Mouse (Mus musculus) B cell, adult 2 months (primary cell): ENCODE data around the gene Nemp1.
A peak's percentile ranks its signal among the peaks of the same experiment; 100 is the strongest.

Experiments
- DNase-seq, 2 experiments: peaks; one replicate each; pipeline ENCODE4 v3.0.0; 2022

Gene Nemp1

DNA sequence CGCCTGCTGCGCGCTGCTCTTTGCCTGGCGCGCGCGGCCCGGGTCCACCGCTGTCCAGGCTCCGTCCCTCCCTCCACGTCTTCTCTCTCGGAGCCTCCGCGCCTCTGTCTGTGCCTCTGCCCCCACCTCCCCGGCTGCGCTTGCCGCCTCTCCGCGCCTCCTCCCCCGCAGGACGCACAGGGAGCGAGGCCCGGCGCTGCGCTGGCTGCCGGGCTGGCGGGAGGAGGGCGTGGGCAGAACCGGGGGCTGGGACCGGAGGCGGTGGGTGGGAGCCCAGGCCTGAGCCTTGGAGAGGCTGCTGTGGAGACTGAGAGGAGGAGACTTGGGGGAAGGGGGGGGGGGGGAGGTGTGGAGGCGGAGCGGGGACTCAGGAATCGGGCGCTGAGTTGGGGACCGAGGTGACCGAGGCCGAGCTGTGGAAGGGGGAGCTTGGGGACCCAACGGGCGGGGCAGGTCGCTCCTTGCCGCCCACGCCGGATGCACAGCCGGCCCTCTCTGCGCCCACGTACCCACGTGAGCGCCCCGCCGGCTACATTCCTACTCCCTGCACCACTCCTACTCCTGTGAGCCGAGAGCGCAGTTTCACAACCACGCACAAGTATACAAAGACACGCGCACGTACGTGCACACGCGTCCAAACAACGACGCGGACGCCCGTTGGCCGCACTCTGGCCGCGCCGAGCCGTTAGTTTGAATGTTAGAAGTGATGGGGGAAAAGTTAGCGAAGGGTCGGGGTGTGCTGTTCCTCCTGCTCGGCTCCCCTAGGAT lies at the start of gene Nemp1:
Gene Nemp1 (plus strand): TSS at position 401 of the 768 bp plus-strand sequence.
- DNase-seq: peak; percentile 80 to 81

- no peak for DNase-seq
Observed at GRCm38 (mm10) chr10:127617294-127617693, 49.4 kb upstream of the Nemp1 start.

GRCm38 (mm10) chr10:127618173-127618572 lies 48.5 kb upstream of the Nemp1 start:
- DNase-seq: no peak

GRCm38 (mm10) chr10:127619119-127619721 lies 47.5 kb upstream of the Nemp1 start:
- DNase-seq: no peak

DNA sequence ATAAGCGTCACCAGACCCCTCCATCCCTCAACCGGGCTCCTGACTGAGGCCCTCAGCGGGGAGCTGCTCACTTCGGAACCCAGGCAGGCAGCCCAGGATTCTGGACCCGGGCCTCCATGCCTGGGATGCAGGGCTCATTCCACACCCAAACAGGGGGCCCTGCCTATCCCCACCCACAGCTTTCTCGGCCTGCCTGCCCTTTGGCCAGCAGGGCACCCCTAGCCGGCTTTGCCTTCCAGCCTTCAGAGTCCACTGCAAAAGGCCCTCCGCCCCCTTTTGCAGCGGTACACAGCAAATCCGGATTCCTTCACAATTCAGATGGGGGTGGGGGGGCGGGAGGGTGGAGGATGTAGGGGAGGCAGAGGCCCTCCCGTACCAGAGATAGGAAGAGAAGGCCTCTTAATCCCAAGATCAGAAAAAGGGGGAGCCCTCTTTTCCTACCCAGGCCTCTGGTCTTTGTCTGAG lies 46.7 kb upstream of the Nemp1 start:
- no peak for DNase-seq

GRCm38 (mm10) chr10:127620406-127621190 lies 46.1 kb upstream of the Nemp1 start, which contains the start of gene Lrp1:
Gene Lrp1 (minus strand): TSS chr10:127621148.
- DNase-seq: no peak

DNA sequence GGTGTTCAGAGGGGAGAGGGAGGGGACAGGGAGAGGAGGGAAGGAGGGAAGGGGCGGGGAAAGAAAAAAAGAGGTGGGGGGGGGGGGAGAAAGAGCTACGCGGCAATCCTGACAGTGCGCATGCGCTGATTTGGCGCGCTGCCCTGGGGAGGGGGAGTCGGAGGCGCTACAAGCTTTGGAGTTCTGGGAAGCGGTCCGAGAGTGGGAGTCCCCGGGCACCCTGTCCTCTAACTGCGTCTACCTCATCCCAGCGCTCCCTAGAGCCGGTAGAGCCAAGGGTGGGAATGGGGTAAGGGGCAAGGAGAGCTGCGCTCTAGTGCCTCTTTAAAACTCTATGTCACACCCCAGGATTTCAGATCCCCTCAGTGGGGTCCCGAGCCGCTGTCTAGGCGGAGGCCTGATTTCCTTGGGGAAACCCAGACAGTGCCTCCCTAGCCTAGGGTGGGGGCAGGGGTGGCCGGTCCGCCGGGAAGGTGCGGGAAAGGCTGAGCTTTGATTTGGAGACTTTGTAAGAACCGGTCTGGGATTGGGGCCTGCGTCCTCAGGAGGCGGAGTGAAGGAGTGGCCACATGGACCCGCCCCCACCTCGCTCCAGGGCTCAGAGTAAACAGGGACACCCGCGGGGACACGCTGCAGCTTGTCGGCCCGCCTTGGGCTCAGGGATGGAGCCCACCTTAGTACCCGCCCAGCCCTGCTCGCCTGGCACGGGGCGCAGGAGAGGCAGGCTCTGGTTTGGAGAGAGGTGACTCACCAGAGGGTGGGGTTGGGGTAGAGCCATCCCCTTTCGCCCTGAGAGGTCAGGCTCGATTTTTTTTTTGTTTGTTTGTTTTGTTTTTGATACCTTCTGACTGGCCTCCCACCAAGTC lies 45.3 kb upstream of the Nemp1 start:
- peak; percentile 49 to 52 for DNase-seq

DNA sequence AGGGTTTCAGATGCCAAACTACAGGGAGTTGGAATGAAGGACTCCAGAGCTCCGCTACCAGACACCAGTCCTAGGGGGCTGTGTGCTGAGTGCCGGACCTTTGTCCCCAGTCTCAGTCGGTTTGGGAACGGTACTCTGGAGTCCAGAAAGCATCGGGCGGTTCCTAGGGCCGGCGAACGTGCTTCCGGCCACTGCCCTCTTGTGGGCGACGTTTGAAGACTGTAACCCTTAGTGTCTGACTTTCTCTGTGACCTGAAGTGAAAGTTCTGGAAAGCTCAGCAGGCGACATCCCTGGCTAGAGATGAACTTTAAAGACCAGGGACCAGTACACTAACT lies 44.7 kb upstream of the Nemp1 start:
- DNase-seq: peak; percentile 34 to 43

- no peak for DNase-seq
Observed at GRCm38 (mm10) chr10:127622661-127623060, 44.0 kb upstream of the Nemp1 start.

DNA sequence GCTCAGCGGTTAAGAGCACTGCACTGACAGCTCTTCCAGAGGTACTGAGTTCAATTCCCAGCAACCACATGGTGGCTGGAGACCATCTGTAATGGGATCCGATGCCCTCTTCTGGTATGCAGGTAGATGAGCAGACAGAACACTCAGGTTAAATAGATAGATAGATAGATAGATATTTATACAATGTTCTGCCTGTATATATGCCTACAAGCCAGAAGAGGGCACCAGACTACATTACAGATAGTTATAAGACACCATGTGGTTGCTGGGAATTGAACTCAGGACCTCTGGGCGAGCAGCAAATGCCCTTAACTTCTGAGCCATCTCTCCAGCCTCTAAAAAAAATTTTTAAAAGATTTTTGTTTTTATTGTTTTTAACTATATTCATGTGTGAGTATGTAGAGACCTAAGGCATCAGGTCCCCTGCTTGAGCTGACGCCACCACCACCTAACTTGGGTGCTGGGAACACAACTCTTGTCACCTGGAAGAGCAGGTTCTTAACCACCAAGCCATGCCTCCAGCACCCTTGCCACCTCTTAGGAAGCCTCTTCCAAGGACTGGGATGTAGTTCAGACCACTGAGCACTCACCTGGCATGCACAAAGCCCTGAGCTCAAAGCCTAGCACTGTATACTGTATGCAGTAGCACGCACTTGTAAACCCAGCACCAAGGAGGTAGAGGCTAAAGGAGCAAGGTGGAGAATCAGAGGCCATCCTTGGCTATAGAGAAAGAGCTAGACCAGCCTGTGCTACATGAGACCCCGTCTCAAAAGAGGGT lies 43.1 kb upstream of the Nemp1 start:
- no peak for DNase-seq

- peak; percentile 62 to 66 for DNase-seq
Observed at GRCm38 (mm10) chr10:127626433-127626832, 40.3 kb upstream of the Nemp1 start.

GRCm38 (mm10) chr10:127631261-127632214 lies 35.2 kb upstream of the Nemp1 start:
- DNase-seq: no peak

DNA sequence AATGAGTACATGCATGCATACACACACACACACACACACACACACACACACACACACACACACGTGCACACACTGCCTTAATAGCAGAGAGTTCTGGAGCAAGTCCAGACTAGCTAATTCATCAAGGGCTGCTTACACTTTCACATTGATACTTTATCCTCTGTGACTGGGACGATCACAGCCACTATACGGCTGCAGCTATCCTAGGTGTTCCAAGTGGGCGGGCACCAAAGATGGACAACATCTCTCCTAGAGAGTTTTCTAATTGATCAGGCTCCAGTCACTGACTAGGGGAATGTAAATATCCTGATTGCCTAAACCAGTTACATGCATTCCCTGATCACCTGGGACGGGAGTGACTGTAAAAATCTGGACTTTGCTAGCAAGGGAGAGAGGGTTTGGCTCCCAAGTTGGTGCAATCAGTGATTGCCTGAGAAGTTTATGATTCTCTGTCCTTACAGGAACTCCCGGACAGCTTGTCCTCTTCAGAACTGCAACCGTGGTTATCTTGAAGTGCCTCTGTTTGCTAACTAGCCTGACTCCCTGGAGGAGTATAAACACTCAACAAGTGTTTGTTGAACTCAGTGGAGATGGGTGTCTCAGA lies 33.9 kb upstream of the Nemp1 start:
- DNase-seq: no peak

GRCm38 (mm10) chr10:127640421-127640820 lies 26.3 kb upstream of the Nemp1 start:
- no peak for DNase-seq

DNA sequence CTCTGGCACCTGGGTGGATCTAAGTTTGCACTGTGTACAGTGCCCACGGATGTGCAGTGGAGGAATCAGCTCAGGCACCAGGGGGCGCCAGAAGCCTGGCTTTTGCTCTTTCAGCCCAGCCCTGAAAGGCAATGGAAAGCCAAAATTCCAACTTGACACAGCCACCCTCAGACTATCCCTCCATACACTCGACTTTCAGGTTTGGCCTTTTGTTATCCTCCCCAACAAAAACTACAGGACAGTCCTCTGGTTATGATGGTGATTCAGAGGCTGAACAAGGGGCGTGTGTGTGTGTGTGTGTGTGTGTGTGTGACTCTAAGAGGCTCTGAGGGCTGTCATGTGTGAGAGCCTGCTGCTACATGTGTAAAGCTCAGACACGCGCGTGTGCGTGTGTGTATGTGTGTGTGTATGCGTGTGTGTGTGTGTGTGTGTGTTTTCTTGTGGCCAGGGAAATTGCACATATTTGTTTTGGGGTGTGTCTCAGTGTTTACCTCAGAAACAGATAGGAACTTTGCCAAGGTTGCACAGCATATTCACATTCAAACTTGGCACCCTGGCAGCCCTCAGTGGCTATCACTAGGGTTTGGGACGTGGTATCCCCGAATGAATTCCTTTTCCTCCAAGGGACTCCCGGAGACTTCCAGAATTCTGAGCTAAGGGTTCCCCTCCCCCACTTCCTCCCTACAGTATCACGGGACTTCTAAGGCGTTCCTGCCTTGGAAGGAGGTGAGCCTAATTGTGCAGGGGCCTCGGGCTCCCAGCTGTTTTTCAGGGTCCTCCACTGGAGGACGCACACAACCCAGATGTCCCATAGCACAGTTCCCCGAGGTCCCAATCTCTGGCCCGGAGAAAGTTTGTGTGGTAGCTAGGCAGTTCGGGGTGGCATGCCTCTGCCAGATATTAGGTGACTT lies 24.6 kb upstream of the Nemp1 start:
- peak; percentile 92 to 93 for DNase-seq

DNA sequence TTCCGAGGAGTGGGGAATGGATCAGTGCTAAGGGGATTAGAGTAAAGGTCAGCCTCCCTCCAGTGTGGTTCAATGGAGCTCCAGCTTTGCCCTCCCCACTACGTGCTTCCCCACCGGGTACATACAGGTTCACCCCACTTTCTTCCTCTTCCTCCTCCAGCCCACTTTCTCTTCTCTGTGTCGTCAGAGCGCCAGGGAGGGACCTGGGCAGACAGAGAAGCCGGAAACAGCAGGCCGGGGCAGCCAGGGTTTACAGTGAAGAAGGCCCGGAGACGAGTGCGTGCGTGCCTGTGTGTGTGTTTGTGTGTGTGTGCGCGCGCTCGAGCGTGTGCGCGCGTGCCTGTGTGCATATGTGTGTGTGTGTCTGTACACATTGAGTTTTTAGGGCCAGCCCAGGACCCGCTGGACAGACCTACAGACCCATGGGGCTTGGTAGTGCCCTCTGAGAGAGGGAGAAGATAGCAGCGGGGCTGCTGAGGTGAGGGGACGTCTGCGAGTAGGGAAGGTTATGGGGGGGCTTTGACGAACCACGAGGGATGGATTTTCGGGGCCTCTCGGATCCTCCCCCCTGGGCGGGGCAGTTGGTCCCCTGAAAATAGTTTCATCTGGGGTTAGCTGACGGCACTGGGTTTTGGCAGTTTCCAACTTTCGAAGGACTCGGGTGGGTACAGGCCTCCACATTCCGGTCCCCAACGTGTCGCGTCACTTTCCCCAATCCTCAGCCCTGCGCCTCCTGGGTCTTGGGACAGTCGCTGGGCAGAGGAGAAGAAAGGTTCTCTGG lies 23.7 kb upstream of the Nemp1 start, which contains the start of gene Stat6:
Gene Stat6 (plus strand): TSS at position 215 of the 781 bp plus-strand sequence.
- peak; percentile 89 to 90 for DNase-seq

GRCm38 (mm10) chr10:127643553-127644238 lies 23.0 kb upstream of the Nemp1 start:
- DNase-seq: peak; percentile 88 to 91
